Mouse (Mus musculus) lung, adult 18-20 months (tissue): ENCODE measurements around the gene Gabbr2.

ENCODE experiments used
- DNase-seq, 2 experiments: peaks; one replicate each; pipeline ENCODE4 v3.0.0; 2022; ENCODE audit warnings: mixed read lengths in 2 of 2

Gabbr2 gene

GRCm38 (mm10) chr4:46991016-46991958 lies at the start of gene Gabbr2:
Gene Gabbr2, minus strand, starts transcription at chr4:46991873.
- DNase-seq = no peak

GRCm38 (mm10) chr4:47039586-47039985 lies 47.9 kb upstream of the Gabbr2 start:
- DNase-seq = no peak

- DNase-seq = peak; percentile 56 to 68
These were observed 45.6 kb upstream of the Gabbr2 start for GRCm38 (mm10) chr4:47037321-47037657.

GRCm38 (mm10) chr4:47036486-47037320 lies 45.0 kb upstream of the Gabbr2 start:
- no peak for DNase-seq

- no peak for DNase-seq
These were observed 43.9 kb upstream of the Gabbr2 start for GRCm38 (mm10) chr4:47035536-47035935.

- no peak for DNase-seq
These were observed 40.5 kb upstream of the Gabbr2 start for GRCm38 (mm10) chr4:47032171-47032570.

- no peak for DNase-seq
These were observed 37.1 kb upstream of the Gabbr2 start for GRCm38 (mm10) chr4:47028791-47029190.

GRCm38 (mm10) chr4:47023949-47024348 lies 32.3 kb upstream of the Gabbr2 start:
- no peak for DNase-seq

- no peak for DNase-seq
These were observed 31.3 kb upstream of the Gabbr2 start for GRCm38 (mm10) chr4:47022804-47023603.

- DNase-seq = peak; percentile 33 to 41
These were observed 28.9 kb upstream of the Gabbr2 start for GRCm38 (mm10) chr4:47020563-47020962.

GRCm38 (mm10) chr4:47015156-47015555 lies 23.5 kb upstream of the Gabbr2 start:
- DNase-seq = no peak

GRCm38 (mm10) chr4:47012476-47012875 lies 20.8 kb upstream of the Gabbr2 start:
- no peak for DNase-seq

- DNase-seq = peak; percentile 34 to 36
These were observed 18.9 kb upstream of the Gabbr2 start for GRCm38 (mm10) chr4:47010400-47011231.

- DNase-seq = no peak
These were observed 9.1 kb upstream of the Gabbr2 start for GRCm38 (mm10) chr4:47000626-47001395.

GRCm38 (mm10) chr4:46997969-46998368 lies 6.3 kb upstream of the Gabbr2 start:
- no peak for DNase-seq

GRCm38 (mm10) chr4:46992827-46993473 lies 1.3 kb upstream of the Gabbr2 start:
- DNase-seq = no peak

GRCm38 (mm10) chr4:46991959-46992316 lies 265 bp upstream of the Gabbr2 start:
- DNase-seq = no peak

GRCm38 (mm10) chr4:46990281-46991015 lies 1.2 kb downstream of the Gabbr2 start:
- no peak for DNase-seq

GRCm38 (mm10) chr4:46989842-46990241 lies 1.8 kb downstream of the Gabbr2 start:
- DNase-seq = no peak

- no peak for DNase-seq
These were observed 2.8 kb downstream of the Gabbr2 start for GRCm38 (mm10) chr4:46988824-46989223.
